Mouse (Mus musculus) testis, adult 2 months (tissue): ENCODE results near the gene Adgra3. TPM values are rescaled to one million over a fixed set of nuclear protein-coding genes. Genes with fewer than 3 reads are reported as not detected.

ENCODE experiments used
- H3K27ac ChIP-seq: fragments of 200-500 bp; 2 replicates; pipeline ENCODE4 v1.5.1; 2012; ENCODE audit warnings: low read depth, low read length; ENCODE audit not compliant: control insufficient read depth, insufficient read depth
- H3K27me3 ChIP-seq: fragments of 200-500 bp; 2 replicates; pipeline ENCODE4 v1.6.1; 2012; ENCODE audit warnings: mild to moderate bottlenecking, low read length, moderate library complexity; ENCODE audit not compliant: control insufficient read depth, insufficient read depth
- H3K36me3 ChIP-seq: fragments of 200-500 bp; 2 replicates; pipeline ENCODE4 v1.6.1; 2012; ENCODE audit warnings: mild to moderate bottlenecking, low read length; ENCODE audit not compliant: control insufficient read depth, insufficient read depth
- H3K4me1 ChIP-seq: fragments of 200-500 bp; 2 replicates; pipeline ENCODE4 v1.6.1; 2012; ENCODE audit warnings: low read length; ENCODE audit not compliant: control insufficient read depth, insufficient read depth
- H3K4me3 ChIP-seq: fragments of 200-500 bp; 2 replicates; pipeline ENCODE4 v1.5.1; 2012; ENCODE audit warnings: low read depth, mild to moderate bottlenecking, low read length, moderate library complexity, mixed read lengths; ENCODE audit not compliant: control insufficient read depth
- CTCF ChIP-seq: fragments of 200-500 bp; IDR thresholded peaks from 2 replicates; pipeline ENCODE4 v1.5.1; 2012; ENCODE audit warnings: low read depth, mild to moderate bottlenecking, inconsistent platforms, low read length, moderate library complexity; ENCODE audit not compliant: control insufficient read depth, insufficient read depth, insufficient replicate concordance
- POLR2A ChIP-seq: fragments of 200-500 bp; IDR thresholded peaks from 2 replicates; pipeline ENCODE4 v1.6.1; 2012; ENCODE audit warnings: low read depth, mild to moderate bottlenecking, inconsistent platforms, low read length, moderate library complexity; ENCODE audit not compliant: control insufficient read depth
- polyA plus RNA-seq: library from polyadenylated mRNA; depleted of rRNA; stranded (reverse); fragments of >200 nt; gene quantifications from 2 replicates; pipeline ENCODE4 v1.2.3, GENCODE M21; 2012

Adgra3 gene
- polyA plus RNA-seq, 1 experiment = 10.2 TPM

DNA sequence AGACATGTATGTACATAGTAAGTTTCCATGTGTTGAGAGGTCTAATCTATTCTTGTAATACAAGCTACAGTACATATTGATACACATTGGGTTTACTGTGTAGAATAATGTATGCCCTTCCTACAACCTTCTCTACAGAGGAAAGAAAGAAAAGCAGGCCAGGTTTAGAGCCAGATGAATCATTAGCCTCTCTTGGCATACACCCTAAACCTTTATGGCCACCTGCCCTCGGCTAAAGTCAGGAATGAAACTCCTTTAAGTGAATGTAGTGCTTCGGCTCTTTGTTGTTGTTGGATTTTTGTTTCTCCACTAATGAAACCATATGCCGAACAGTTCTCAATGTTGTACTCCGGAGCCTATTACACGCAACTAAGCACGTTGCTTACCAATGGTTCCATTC lies 27.5 kb downstream of the Adgra3 start:
- H3K36me3 ChIP-seq = no peaks in the 10 kb centered on the region
- H3K27me3 ChIP-seq = no peaks in the 10 kb centered on the region
- TF ChIP-seq CTCF = no peak
- TF ChIP-seq POLR2A = no peak
- no peak overlapping the region for H3K4me3 ChIP-seq
- H3K27ac ChIP-seq = no peak overlapping the region
- H3K4me1 ChIP-seq = no peaks in the 10 kb centered on the region; the same call in 1 of the 2 replicates

DNA sequence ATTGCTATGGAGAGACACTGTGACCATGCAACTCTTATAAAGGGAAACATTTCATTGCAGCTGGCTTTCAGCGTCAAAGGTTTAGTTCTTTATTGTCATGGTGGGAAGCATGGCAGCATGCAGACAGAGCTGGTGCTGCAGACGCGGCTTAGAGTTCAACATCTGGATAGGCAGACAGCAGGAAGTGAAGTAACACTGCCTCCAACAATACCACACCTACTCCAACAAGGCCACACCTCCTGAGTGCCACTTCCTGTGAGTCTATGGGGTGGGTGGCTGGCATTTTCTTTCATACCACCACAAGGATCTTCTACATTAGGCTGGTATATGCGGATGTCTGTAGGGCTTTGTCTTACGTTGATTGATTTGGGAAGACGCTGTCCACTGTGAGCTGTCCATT lies 29.1 kb downstream of the Adgra3 start:
- Histone ChIP-seq H3K4me1 (no peaks in the 10 kb centered on the region), H3K27me3 (no peaks in the 10 kb centered on the region), H3K27ac (no peak overlapping the region), H3K36me3 (no peaks in the 10 kb centered on the region), H3K4me3 (no peak overlapping the region)
- TF ChIP-seq CTCF = no peak
- no peak for TF ChIP-seq POLR2A

DNA sequence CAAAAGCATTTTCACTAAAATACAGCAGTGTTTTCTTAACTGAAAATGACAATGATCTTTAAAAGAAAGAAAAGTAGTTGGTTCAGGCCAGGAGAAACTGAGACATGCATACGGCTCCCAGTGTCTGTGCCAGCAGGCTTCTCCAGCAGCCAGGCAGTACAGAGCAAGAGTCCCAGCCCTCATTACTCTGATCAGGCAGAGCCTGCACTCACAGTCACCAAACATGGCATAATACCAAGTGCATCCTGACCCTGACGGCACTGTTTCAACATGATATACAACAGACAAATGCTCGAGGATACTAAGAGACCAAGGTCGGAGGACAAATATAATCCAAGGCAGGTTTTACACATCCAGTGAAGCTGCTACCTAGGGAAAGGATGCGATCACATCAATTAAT lies 31.2 kb downstream of the Adgra3 start:
- no peaks in the 10 kb centered on the region for H3K4me1 ChIP-seq

DNA sequence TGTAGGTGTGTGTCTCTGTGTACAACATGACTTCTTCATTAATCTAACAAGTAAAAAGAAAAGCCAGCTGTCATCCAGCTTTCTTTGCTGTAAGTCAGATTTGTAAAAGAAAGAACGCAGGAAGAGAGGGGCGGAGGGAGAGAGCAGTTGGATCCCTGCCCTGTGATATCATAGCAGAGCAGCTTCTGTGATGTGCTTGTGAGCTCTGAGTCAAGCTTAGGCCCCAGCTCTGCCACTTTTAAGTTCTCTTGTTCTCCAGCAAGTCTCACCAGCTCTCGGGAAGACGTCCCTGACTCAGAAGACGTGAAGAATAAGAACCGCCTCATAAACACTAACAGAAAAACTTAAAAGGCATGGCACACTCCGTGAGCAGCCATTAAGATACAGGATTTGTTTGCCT lies 31.8 kb downstream of the Adgra3 start:
- no peaks in the 10 kb centered on the region for H3K36me3 ChIP-seq
- no peak overlapping the region for H3K4me3 ChIP-seq
- no peaks in the 10 kb centered on the region for H3K27me3 ChIP-seq
- H3K27ac ChIP-seq = no peak overlapping the region
- TF ChIP-seq POLR2A (no peak), CTCF (no peak)
- H3K4me1 ChIP-seq = no peaks in the 10 kb centered on the region

More for the DNA sequence above, 31.2 kb downstream of the Adgra3 start:
- no peak overlapping the region for H3K4me3 ChIP-seq
- no peak overlapping the region for H3K27ac ChIP-seq
- no peaks in the 10 kb centered on the region for H3K27me3 ChIP-seq
- no peaks in the 10 kb centered on the region for H3K36me3 ChIP-seq
- no peak for TF ChIP-seq POLR2A
- TF ChIP-seq CTCF = no peak

DNA sequence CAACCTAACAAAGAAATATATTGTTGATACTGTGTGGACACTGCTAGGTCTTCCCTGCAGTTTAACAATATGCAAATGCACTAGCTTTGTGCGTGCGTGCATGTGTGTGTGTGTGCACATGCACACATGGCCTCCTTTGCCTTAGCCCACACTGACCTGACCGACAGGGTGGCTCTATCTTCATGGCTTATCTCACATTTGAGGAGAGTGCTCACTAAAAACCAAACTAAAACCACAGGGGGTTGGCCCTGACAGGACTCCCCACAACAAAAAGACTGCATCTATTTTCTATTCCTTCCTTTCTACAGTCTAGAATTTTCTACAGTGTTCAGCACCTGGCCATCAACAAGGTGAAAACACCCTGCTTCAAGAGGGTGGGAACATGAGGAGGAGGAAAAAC lies 32.7 kb downstream of the Adgra3 start:
- Histone ChIP-seq H3K4me3 (no peak overlapping the region), H3K36me3 (no peaks in the 10 kb centered on the region), H3K27me3 (no peaks in the 10 kb centered on the region), H3K4me1 (no peaks in the 10 kb centered on the region), H3K27ac (no peak overlapping the region)
- TF ChIP-seq CTCF (no peak), POLR2A (no peak)

DNA sequence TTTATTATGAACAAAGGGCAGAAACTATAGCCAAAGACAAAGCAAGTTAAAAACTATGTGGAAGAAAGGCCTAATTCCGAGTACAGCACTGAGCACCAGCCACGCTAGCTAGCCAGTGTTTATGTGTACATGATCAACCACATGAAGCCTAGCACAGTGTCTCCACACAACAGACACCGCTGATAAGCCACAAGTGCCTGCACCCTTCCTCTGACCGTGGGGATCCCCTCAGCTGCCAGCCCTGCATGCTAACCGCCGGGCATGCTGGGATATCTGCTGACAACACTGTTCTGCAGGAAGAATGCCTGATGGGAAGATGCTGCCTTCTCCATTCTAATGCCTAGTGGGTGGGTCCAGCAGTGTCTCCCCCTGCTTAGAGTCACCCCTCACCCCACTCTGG lies 34.7 kb downstream of the Adgra3 start:
- no peaks in the 10 kb centered on the region for H3K27me3 ChIP-seq
- H3K4me3 ChIP-seq = no peak overlapping the region
- TF ChIP-seq POLR2A = no peak
- TF ChIP-seq CTCF = no peak
- no peaks in the 10 kb centered on the region for H3K4me1 ChIP-seq
- no peaks in the 10 kb centered on the region for H3K36me3 ChIP-seq
- no peak overlapping the region for H3K27ac ChIP-seq

DNA sequence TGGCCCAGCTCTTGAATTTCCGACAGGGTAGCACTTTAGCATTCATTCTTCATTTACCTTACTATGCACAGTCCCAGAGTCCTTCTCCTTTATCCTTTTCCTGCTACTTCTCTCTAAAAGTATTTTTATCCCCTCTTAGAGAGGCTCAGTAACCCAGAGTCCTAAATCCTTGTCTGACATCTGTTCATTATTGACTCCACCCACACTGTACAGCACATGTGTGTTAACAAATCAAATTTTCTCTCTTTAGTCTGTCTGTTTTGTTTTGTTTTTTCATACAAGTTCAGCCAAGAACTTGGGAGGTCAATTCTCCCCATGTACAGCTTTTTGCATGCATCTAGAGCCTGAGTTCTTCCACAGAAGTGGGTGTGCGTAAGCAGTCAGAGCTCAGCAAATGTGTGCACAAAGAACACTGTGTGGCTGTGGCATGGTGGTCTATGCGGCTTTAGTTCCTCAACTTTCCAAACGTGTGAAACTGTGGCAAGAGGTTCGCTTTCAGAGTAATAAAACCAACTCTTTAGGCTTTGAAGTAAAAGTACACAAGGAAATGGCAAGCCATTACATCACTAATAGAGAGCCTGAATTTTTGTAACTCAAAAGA lies 42.7 kb downstream of the Adgra3 start:
- no peaks in the 10 kb centered on the region for H3K4me1 ChIP-seq
- TF ChIP-seq CTCF (no peak), POLR2A (no peak)
- H3K36me3 ChIP-seq = no peaks in the 10 kb centered on the region
- no peak overlapping the region for H3K27ac ChIP-seq
- no peak overlapping the region for H3K4me3 ChIP-seq
- no peaks in the 10 kb centered on the region for H3K27me3 ChIP-seq
